Mouse (Mus musculus): ENCODE data around the gene Cnot8.

GRCm38 (mm10) chr11:58077270-58077669 is 26.7 kb upstream of the Cnot8 start:
- TF ChIP-seq CTCF (IDR thresholded peaks at IDR 0.05; ENCODE audit: low read depth) = no peak
- TF ChIP-seq EP300 (IDR thresholded peaks at IDR 0.05; ENCODE audit: low read depth) = no peak

Measured in liver, postnatal 0 days (tissue).